Mouse (Mus musculus): Measurements from ENCODE around the gene Cox5b. TPM values are rescaled to one million over a fixed set of nuclear protein-coding genes. Genes with fewer than 3 reads are reported as not detected.

Cox5b gene
- polyA plus RNA-seq, 1 experiment, result 654 TPM

- no peak overlapping the region for H3K27ac ChIP-seq (ENCODE audit: insufficient read depth, low read length)
- H3K4me1 ChIP-seq (ENCODE audit: control insufficient read depth, insufficient read depth, low read length), result no peaks in the 10 kb centered on the region
- TF ChIP-seq POLR2A (IDR thresholded peaks at IDR 0.05; ENCODE audit: extremely low read depth, insufficient read depth, low read length) (no peak), CTCF (IDR thresholded peaks at IDR 0.05; ENCODE audit: extremely low read depth, insufficient read depth, low read length) (peak; percentile 87)
- H3K4me3 ChIP-seq (ENCODE audit: insufficient read depth, low read length), result no peak overlapping the region
These were observed 7.3 kb upstream of the Cox5b start for GRCm38 (mm10) chr1:36683810-36684467.

- peak overlapping the region; percentile 30; the same call in 1 of the 2 replicates for H3K27ac ChIP-seq (ENCODE audit: insufficient read depth, low read length)
- no peak for TF ChIP-seq CTCF (IDR thresholded peaks at IDR 0.05; ENCODE audit: extremely low read depth, insufficient read depth, low read length)
- TF ChIP-seq POLR2A (IDR thresholded peaks at IDR 0.05; ENCODE audit: extremely low read depth, insufficient read depth, low read length), result no peak
- peaks cover 1% of the 10 kb centered on the region; the same call in 1 of the 2 replicates for H3K4me1 ChIP-seq (ENCODE audit: control insufficient read depth, insufficient read depth, low read length)
- peak overlapping the region; percentile 100 for H3K4me3 ChIP-seq (ENCODE audit: insufficient read depth, low read length)
These were observed 496 bp upstream of the Cox5b start for GRCm38 (mm10) chr1:36690671-36691235.

GRCm38 (mm10) chr1:36694871-36695270 is 3.6 kb downstream of the Cox5b start:
- no peak overlapping the region for H3K4me3 ChIP-seq (ENCODE audit: insufficient read depth, low read length)
- H3K27ac ChIP-seq (ENCODE audit: insufficient read depth, low read length), result no peak overlapping the region
- H3K4me1 ChIP-seq (ENCODE audit: control insufficient read depth, insufficient read depth, low read length), result peaks cover 1% of the 10 kb centered on the region; the same call in 1 of the 2 replicates
- no peak for TF ChIP-seq CTCF (IDR thresholded peaks at IDR 0.05; ENCODE audit: extremely low read depth, insufficient read depth, low read length)

GRCm38 (mm10) chr1:36696411-36696810 is 5.2 kb downstream of the Cox5b start:
- no peak for TF ChIP-seq CTCF (IDR thresholded peaks at IDR 0.05; ENCODE audit: extremely low read depth, insufficient read depth, low read length)
- no peak for TF ChIP-seq POLR2A (IDR thresholded peaks at IDR 0.05; ENCODE audit: extremely low read depth, insufficient read depth, low read length)
- Histone ChIP-seq H3K27ac (ENCODE audit: insufficient read depth, low read length) (no peak overlapping the region), H3K4me1 (ENCODE audit: control insufficient read depth, insufficient read depth, low read length) (peaks cover 1% of the 10 kb centered on the region; the same call in 1 of the 2 replicates), H3K4me3 (ENCODE audit: insufficient read depth, low read length) (no peak overlapping the region)

GRCm38 (mm10) chr1:36697030-36697429 is 5.8 kb downstream of the Cox5b start:
- no peak for TF ChIP-seq CTCF (IDR thresholded peaks at IDR 0.05; ENCODE audit: extremely low read depth, insufficient read depth, low read length)
- no peak for TF ChIP-seq POLR2A (IDR thresholded peaks at IDR 0.05; ENCODE audit: extremely low read depth, insufficient read depth, low read length)
- Histone ChIP-seq H3K27ac (ENCODE audit: insufficient read depth, low read length) (no peak overlapping the region), H3K4me3 (ENCODE audit: insufficient read depth, low read length) (no peak overlapping the region), H3K4me1 (ENCODE audit: control insufficient read depth, insufficient read depth, low read length) (peaks cover 1% of the 10 kb centered on the region; the same call in 1 of the 2 replicates)

GRCm38 (mm10) chr1:36707166-36707565 is 15.9 kb downstream of the Cox5b start:
- TF ChIP-seq CTCF (IDR thresholded peaks at IDR 0.05; ENCODE audit: extremely low read depth, insufficient read depth, low read length), result no peak
- no peak for TF ChIP-seq POLR2A (IDR thresholded peaks at IDR 0.05; ENCODE audit: extremely low read depth, insufficient read depth, low read length)
- Histone ChIP-seq H3K27ac (ENCODE audit: insufficient read depth, low read length) (no peak overlapping the region), H3K4me3 (ENCODE audit: insufficient read depth, low read length) (peak overlapping the region; percentile 15), H3K4me1 (ENCODE audit: control insufficient read depth, insufficient read depth, low read length) (peaks cover 2% of the 10 kb centered on the region; the same call in 1 of the 2 replicates)

GRCm38 (mm10) chr1:36707797-36708196 is 16.5 kb downstream of the Cox5b start:
- no peak overlapping the region for H3K27ac ChIP-seq (ENCODE audit: insufficient read depth, low read length)
- TF ChIP-seq POLR2A (IDR thresholded peaks at IDR 0.05; ENCODE audit: extremely low read depth, insufficient read depth, low read length) (no peak), CTCF (IDR thresholded peaks at IDR 0.05; ENCODE audit: extremely low read depth, insufficient read depth, low read length) (no peak)
- peaks cover 2% of the 10 kb centered on the region; the same call in 1 of the 2 replicates for H3K4me1 ChIP-seq (ENCODE audit: control insufficient read depth, insufficient read depth, low read length)
- peak overlapping the region; percentile 86; the same call in 1 of the 2 replicates for H3K4me3 ChIP-seq (ENCODE audit: insufficient read depth, low read length)

GRCm38 (mm10) chr1:36708626-36709025 is 17.4 kb downstream of the Cox5b start:
- Histone ChIP-seq H3K4me3 (ENCODE audit: insufficient read depth, low read length) (peak overlapping the region; percentile 86), H3K27ac (ENCODE audit: insufficient read depth, low read length) (no peak overlapping the region), H3K4me1 (ENCODE audit: control insufficient read depth, insufficient read depth, low read length) (peaks cover 2% of the 10 kb centered on the region; the same call in 1 of the 2 replicates)
- TF ChIP-seq CTCF (IDR thresholded peaks at IDR 0.05; ENCODE audit: extremely low read depth, insufficient read depth, low read length) (no peak), POLR2A (IDR thresholded peaks at IDR 0.05; ENCODE audit: extremely low read depth, insufficient read depth, low read length) (no peak)

GRCm38 (mm10) chr1:36709055-36709853 is 18.0 kb downstream of the Cox5b start:
- TF ChIP-seq POLR2A (IDR thresholded peaks at IDR 0.05; ENCODE audit: extremely low read depth, insufficient read depth, low read length) (peak; percentile 13; the same call in 1 of the 2 replicates), CTCF (IDR thresholded peaks at IDR 0.05; ENCODE audit: extremely low read depth, insufficient read depth, low read length) (peak; percentile 21; the same call in 1 of the 2 replicates)
- Histone ChIP-seq H3K27ac (ENCODE audit: insufficient read depth, low read length) (peak overlapping the region; percentile 80), H3K4me1 (ENCODE audit: control insufficient read depth, insufficient read depth, low read length) (peaks cover 2% of the 10 kb centered on the region; the same call in 1 of the 2 replicates), H3K4me3 (ENCODE audit: insufficient read depth, low read length) (peak overlapping the region; percentile 86)

Data from cortical plate, adult 2 months (tissue).